In the genomic region with DNA sequence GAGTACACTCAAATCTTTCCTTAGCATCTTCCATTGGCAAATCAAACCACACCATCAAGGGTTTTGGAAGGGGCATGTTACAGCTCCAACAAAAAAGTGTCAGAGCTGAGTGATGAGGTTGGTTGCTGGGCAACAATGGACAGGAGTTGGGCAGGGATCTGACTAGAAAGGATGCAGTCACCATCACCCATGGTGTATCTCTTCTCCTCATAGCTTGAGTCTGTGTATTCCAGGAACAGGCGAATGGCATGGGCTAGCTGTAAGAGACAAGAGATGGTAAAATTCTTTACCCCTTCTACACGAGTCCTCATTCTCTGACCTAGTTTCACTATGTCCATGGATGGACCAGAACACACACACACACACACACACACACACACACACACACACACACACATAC, we compare ENCODE assay signal across 9 mouse cellular contexts. TPM values are rescaled to one million over a fixed set of nuclear protein-coding genes. Genes with fewer than 3 reads are reported as not detected.
A peak's percentile ranks its signal among the peaks of the same experiment; 100 is the strongest.
DNase-seq lines count a peak whose midpoint lies in the region; ATAC-seq and TF ChIP-seq lines count a peak whose summit lies in the region.
"Had no signal": no experiment of that assay in that cellular context is flagged by ENCODE, and none has a peak within 500 bp of the region (broad histone marks: within the 10 kb centered on the region; RNA-seq: fewer than 3 reads in every experiment).

No protein-coding gene starts in this region.

- peaks cover 3% of the 10 kb centered on the region; the same call in 1 of the 2 replicates for H3K4me1 ChIP-seq in heart, embryonic 11.5 days (ENCODE audit: control insufficient read depth, insufficient read depth, low read length)
- H3K4me1 ChIP-seq in thymus, adult 2 months (replicated peaks; ENCODE audit: control insufficient read depth, insufficient read depth, low read length) = peaks cover 5% of the 10 kb centered on the region; the same call in 1 of the 2 replicates
- H3K4me1 ChIP-seq in liver, embryonic 12.5 days = peaks cover 6% of the 10 kb centered on the region
- no peaks in the 10 kb centered on the region for H3K4me1 ChIP-seq in stomach, postnatal 0 days (replicated peaks; ENCODE audit: control insufficient read depth, insufficient read depth)

- no peak for TF ChIP-seq CTCF in thymus, adult 2 months (IDR thresholded peaks at IDR 0.05; ENCODE audit: borderline replicate concordance, control insufficient read depth, extremely low read depth, insufficient read depth, low read length, poor library complexity)
- no peak for TF ChIP-seq CTCF in stomach, postnatal 0 days (IDR thresholded peaks at IDR 0.05; ENCODE audit: low read depth)

- ATAC-seq in heart, embryonic 11.5 days (replicated peaks; ENCODE audit: insufficient number of reproducible peaks, low FRiP score, low TSS enrichment) = no peak
- 0 out of 2 replicates have a peak, but pooled peaks have one; percentile 2 for ATAC-seq in liver, embryonic 12.5 days
- no peak for ATAC-seq in stomach, postnatal 0 days (ENCODE audit: low FRiP score, low TSS enrichment)

- no peak for TF ChIP-seq EP300 in stomach, postnatal 0 days (optimal IDR thresholded peaks at IDR 0.05)

- no peak for DNase-seq in heart, postnatal 4 days
- DNase-seq in thymus, adult 2 months = no peak
- no peak for DNase-seq in thymus, postnatal 36 days
- no peak for DNase-seq in stomach, postnatal 0 days (ENCODE audit: low spot score)
- DNase-seq in ovary, adult 18-20 months (ENCODE audit: low spot score) = no peak
- no peak for DNase-seq in retina, embryonic 14.5 days (ENCODE audit: low spot score)

- H3K4me2 ChIP-seq in heart, embryonic 11.5 days = peak overlapping the region; percentile 68
- peak overlapping the region; percentile 62 for H3K4me2 ChIP-seq in liver, embryonic 12.5 days
- H3K4me2 ChIP-seq in stomach, postnatal 0 days (replicated peaks; ENCODE audit: low read depth) = peak overlapping the region; percentile 50

- H3K9me3 ChIP-seq in heart, embryonic 11.5 days (replicated peaks; ENCODE audit: control insufficient read depth, low read length) = no peaks in the 10 kb centered on the region
- H3K9me3 ChIP-seq in liver, embryonic 12.5 days (replicated peaks) = no peaks in the 10 kb centered on the region
- H3K9me3 ChIP-seq in stomach, postnatal 0 days (ENCODE audit: control insufficient read depth, low read length) = no peaks in the 10 kb centered on the region

- peak overlapping the region; percentile 37 for H3K4me3 ChIP-seq in heart, embryonic 11.5 days (ENCODE audit: low read depth, low read length)
- peak overlapping the region; percentile 31 for H3K4me3 ChIP-seq in thymus, adult 2 months (ENCODE audit: control insufficient read depth, insufficient read depth, low read length)
- H3K4me3 ChIP-seq in liver, embryonic 12.5 days = peak overlapping the region; percentile 36
- H3K4me3 ChIP-seq in stomach, postnatal 0 days (ENCODE audit: low read depth, low read length) = peak overlapping the region; percentile 27

- WGBS in heart, embryonic 11.5 days (ENCODE audit: insufficient replicate concordance) = 63% methylated on average over 2 of the region's 2 CpGs
- WGBS in thymus, adult 2 months = 76% methylated on average over 2 of the region's 2 CpGs
- WGBS in liver, embryonic 12.5 days (ENCODE audit: insufficient replicate concordance) = 60% methylated on average over 2 of the region's 2 CpGs
- 63% methylated on average over 2 of the region's 2 CpGs for WGBS in stomach, postnatal 0 days

- no peak for TF ChIP-seq POLR2A in thymus, adult 2 months (IDR thresholded peaks at IDR 0.05; ENCODE audit: control insufficient read depth, extremely low read depth, insufficient read depth, low read length, poor library complexity)

- H3K36me3 ChIP-seq in heart, embryonic 11.5 days (ENCODE audit: control insufficient read depth, insufficient read depth, low read length) = no peaks in the 10 kb centered on the region
- H3K36me3 ChIP-seq in thymus, adult 2 months (ENCODE audit: control insufficient read depth, insufficient read depth, low read length) = no peaks in the 10 kb centered on the region
- no peaks in the 10 kb centered on the region for H3K36me3 ChIP-seq in liver, embryonic 12.5 days
- no peaks in the 10 kb centered on the region for H3K36me3 ChIP-seq in stomach, postnatal 0 days (ENCODE audit: control insufficient read depth, insufficient read depth, low read length)

- no peaks in the 10 kb centered on the region for H3K27me3 ChIP-seq in heart, embryonic 11.5 days (ENCODE audit: control insufficient read depth, insufficient read depth, low read length)
- H3K27me3 ChIP-seq in thymus, adult 2 months (ENCODE audit: control insufficient read depth, insufficient read depth, low read length) = no peaks in the 10 kb centered on the region
- no peaks in the 10 kb centered on the region; the same call in 1 of the 2 replicates for H3K27me3 ChIP-seq in liver, embryonic 12.5 days (replicated peaks)
- no peaks in the 10 kb centered on the region for H3K27me3 ChIP-seq in stomach, postnatal 0 days (ENCODE audit: control insufficient read depth, insufficient read depth, low read length)

- H3K9ac ChIP-seq in heart, embryonic 11.5 days (ENCODE audit: low read depth, low read length) = peak overlapping the region; percentile 58; the same call in 1 of the 2 replicates
- peak overlapping the region; percentile 17; the same call in 1 of the 2 replicates for H3K9ac ChIP-seq in liver, embryonic 12.5 days
- 0 out of 2 replicates have a peak overlapping the region, but pooled peaks have one; percentile 43 for H3K9ac ChIP-seq in stomach, postnatal 0 days (ENCODE audit: low read length)

- peak overlapping the region; percentile 64 for H3K27ac ChIP-seq in heart, embryonic 11.5 days (ENCODE audit: low read depth, low read length)
- no peak overlapping the region for H3K27ac ChIP-seq in thymus, adult 2 months (ENCODE audit: control insufficient read depth, insufficient read depth, low read length)
- no peak overlapping the region for H3K27ac ChIP-seq in liver, embryonic 12.5 days
- H3K27ac ChIP-seq in stomach, postnatal 0 days (replicated peaks) = 0 out of 2 replicates have a peak overlapping the region, but pooled peaks have one; percentile 18

RNA-seq across cellular contexts. Expression of a gene that starts 0.5 kb away (rescaled TPM):
- polyA plus RNA-seq in heart, embryonic 11.5 days (2014; fragmentation: Nextera tagmentation; extraction: Ambion mirVana) = 17.2 and 20.3 TPM in 2 replicates
- total RNA-seq in heart, postnatal 4 days (2021) = 10 to 100 TPM; 23.0 to 23.2 TPM
- polyA plus RNA-seq in thymus, adult 2 months (2012; rRNA removed) = 2.1 and 5.3 TPM in 2 replicates
- polyA plus RNA-seq in liver, embryonic 12.5 days (2016; fragmentation: Nextera tagmentation; extraction: Ambion mirVana) = 8.1 and 8.9 TPM in 2 replicates
- 12.4 and 15.9 TPM in 2 replicates for polyA plus RNA-seq in stomach, postnatal 0 days (2015; fragmentation: Nextera tagmentation; extraction: Ambion mirVana)

RNA-seq across cellular contexts. Expression of a gene that starts 12.4 kb away (rescaled TPM):
- 11.7 TPM in 2 replicates for polyA plus RNA-seq in heart, embryonic 11.5 days (2014; fragmentation: Nextera tagmentation; extraction: Ambion mirVana)
- total RNA-seq in heart, postnatal 4 days (2021) = 1 to 10 TPM; 4.1 to 4.5 TPM
- polyA plus RNA-seq in thymus, adult 2 months (2012; rRNA removed) = 1.1 and 1.3 TPM in 2 replicates
- 7.1 and 7.5 TPM in 2 replicates for polyA plus RNA-seq in liver, embryonic 12.5 days (2016; fragmentation: Nextera tagmentation; extraction: Ambion mirVana)
- 13.7 and 15.8 TPM in 2 replicates for polyA plus RNA-seq in stomach, postnatal 0 days (2015; fragmentation: Nextera tagmentation; extraction: Ambion mirVana)

RNA-seq across cellular contexts. Expression of a gene that starts 35.5 kb away (rescaled TPM):
- polyA plus RNA-seq in heart, embryonic 11.5 days (2014; fragmentation: Nextera tagmentation; extraction: Ambion mirVana) = 131 TPM in 2 replicates
- 10 to 100 TPM; 48.2 to 50.6 TPM for total RNA-seq in heart, postnatal 4 days (2021)
- polyA plus RNA-seq in thymus, adult 2 months (2012; rRNA removed) = 2.7 and 6.2 TPM in 2 replicates
- polyA plus RNA-seq in liver, embryonic 12.5 days (2016; fragmentation: Nextera tagmentation; extraction: Ambion mirVana) = 121 and 124 TPM in 2 replicates
- polyA plus RNA-seq in stomach, postnatal 0 days (2015; fragmentation: Nextera tagmentation; extraction: Ambion mirVana) = 249 and 273 TPM in 2 replicates

RNA-seq across cellular contexts. Expression of a gene that starts 37.9 kb away (rescaled TPM):
- polyA plus RNA-seq in heart, embryonic 11.5 days (2014; fragmentation: Nextera tagmentation; extraction: Ambion mirVana) = 0.13 TPM in 1 of 2 replicates, not detected in the other
- total RNA-seq in heart, postnatal 4 days (2021) = not detected
- 1.2 and 1.3 TPM in 2 replicates for polyA plus RNA-seq in thymus, adult 2 months (2012; rRNA removed)
- polyA plus RNA-seq in liver, embryonic 12.5 days (2016; fragmentation: Nextera tagmentation; extraction: Ambion mirVana) = 7.9 and 10.0 TPM in 2 replicates
- 53.8 and 54.0 TPM in 2 replicates for polyA plus RNA-seq in stomach, postnatal 0 days (2015; fragmentation: Nextera tagmentation; extraction: Ambion mirVana)
- total RNA-seq: gastrocnemius, postnatal 10 days had no signal

RNA-seq across cellular contexts. Expression of a gene that starts 54.1 kb away (rescaled TPM):
- not detected in 2 replicates for polyA plus RNA-seq in heart, embryonic 11.5 days (2014; fragmentation: Nextera tagmentation; extraction: Ambion mirVana)
- total RNA-seq in heart, postnatal 4 days (2021) = not detected
- 0.32 and 0.34 TPM in 2 replicates for polyA plus RNA-seq in thymus, adult 2 months (2012; rRNA removed)
- not detected in 2 replicates for polyA plus RNA-seq in liver, embryonic 12.5 days (2016; fragmentation: Nextera tagmentation; extraction: Ambion mirVana)
- 29.2 and 29.8 TPM in 2 replicates for polyA plus RNA-seq in stomach, postnatal 0 days (2015; fragmentation: Nextera tagmentation; extraction: Ambion mirVana)
- total RNA-seq: gastrocnemius, postnatal 10 days had no signal

Comparison
In these comparisons a context has a peak if more than half of its experiments do, and no peak if none do; other contexts are left out.
1. H3K27ac ChIP-seq: peak in heart, embryonic 11.5 days (single experiment) and stomach, postnatal 0 days (single experiment); none in thymus, adult 2 months (single experiment) and liver, embryonic 12.5 days (single experiment).
2. RNA of a gene that starts 35.5 kb away (polyA plus RNA-seq): 249 to 273 TPM in stomach, postnatal 0 days, 131 TPM in heart, embryonic 11.5 days and 121 to 124 TPM in liver, embryonic 12.5 days; 2.7 to 6.2 TPM in thymus, adult 2 months; every median in the first group is over 10 times any median in the second.
3. Peak in every context shown above with its lines, with median percentiles within 50 percentile points of each other: H3K4me2 ChIP-seq, H3K4me3 ChIP-seq and H3K9ac ChIP-seq.